Mouse (Mus musculus) brain, embryonic 14.5 days (tissue): ENCODE results near the gene Rps19bp1. TPM values are rescaled to one million over a fixed set of nuclear protein-coding genes. Genes with fewer than 3 reads are reported as not detected.

Experiments used
- DNase-seq: peaks from one replicate; pipeline ENCODE4 v3.0.0-alpha.2; 2011; ENCODE audit warnings: low read depth
- CTCF ChIP-seq: fragments of 200-500 bp; IDR thresholded peaks from 2 replicates; pipeline ENCODE4 v1.5.1; 2012; ENCODE audit warnings: inconsistent platforms, mild to moderate bottlenecking, moderate library complexity, borderline replicate concordance; ENCODE audit not compliant: insufficient read depth, insufficient read length; ENCODE audit errors: extremely low read depth
- POLR2A ChIP-seq: fragments of 200-500 bp; IDR thresholded peaks from 2 replicates; pipeline ENCODE4 v1.6.1; 2012; ENCODE audit warnings: mild to moderate bottlenecking, inconsistent platforms, borderline replicate concordance; ENCODE audit not compliant: poor library complexity, insufficient read depth, insufficient read length, severe bottlenecking; ENCODE audit errors: extremely low read depth
- polyA plus RNA-seq: library from polyadenylated mRNA; depleted of rRNA; stranded (reverse); fragments of >200 nt; gene quantifications from 2 replicates; pipeline ENCODE4 v1.2.3, GENCODE M21; 2012; rRNA removed

Gene Rps19bp1
- polyA plus RNA-seq, result 51.4 and 54.7 TPM in 2 replicates

DNA sequence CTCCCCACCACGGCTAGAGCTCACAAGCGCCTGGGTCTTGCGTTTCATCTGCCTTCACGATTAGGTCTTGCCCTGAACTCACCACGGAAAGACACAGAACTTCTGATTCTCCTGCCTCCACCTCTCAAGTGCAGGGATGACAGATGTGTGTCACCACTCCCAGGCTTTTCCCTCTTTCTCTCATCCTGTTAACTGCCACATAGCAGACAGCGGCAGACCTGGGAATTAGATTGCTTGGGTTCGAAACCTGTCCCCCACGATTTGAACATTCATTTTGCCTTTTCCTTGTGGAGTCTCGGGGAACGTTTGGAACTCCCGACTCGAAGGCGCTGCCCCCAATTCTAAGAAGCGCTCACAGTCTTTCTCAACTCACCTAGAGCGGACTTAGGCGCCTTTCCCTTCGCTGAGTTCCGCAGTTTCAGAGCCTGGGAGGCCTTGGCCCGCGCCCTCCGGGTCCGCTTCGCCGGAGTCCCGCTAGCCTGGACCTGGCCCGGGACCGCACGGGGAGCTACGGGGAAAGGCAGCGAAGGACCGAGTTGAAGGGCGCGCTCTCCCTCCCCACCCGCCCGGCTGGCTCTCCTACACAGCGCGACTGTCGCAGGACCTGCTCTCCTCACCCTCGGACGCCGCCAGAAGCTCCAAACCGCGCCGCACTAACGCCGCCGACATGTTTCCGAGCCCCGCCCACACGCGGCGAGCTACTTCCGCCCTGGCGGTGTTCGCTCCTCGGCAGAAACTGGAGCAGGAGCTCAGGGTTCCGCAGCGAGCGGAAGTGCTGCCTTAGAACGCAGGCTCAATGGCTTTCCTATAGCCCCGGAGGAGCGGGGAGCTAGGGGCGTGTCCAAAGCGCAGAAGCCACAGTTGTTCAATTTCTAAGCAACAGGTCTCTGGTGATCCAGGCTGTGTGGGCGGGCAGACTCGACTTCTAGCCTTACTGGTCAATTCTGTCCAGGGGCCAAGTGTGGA is at the start of gene Rps19bp1:
Gene Rps19bp1 (minus strand): TSS at position 706 of the 966 bp plus-strand sequence.
- TF ChIP-seq CTCF (no peak), POLR2A (peak; percentile 58; the same call in 1 of the 2 replicates)

DNA sequence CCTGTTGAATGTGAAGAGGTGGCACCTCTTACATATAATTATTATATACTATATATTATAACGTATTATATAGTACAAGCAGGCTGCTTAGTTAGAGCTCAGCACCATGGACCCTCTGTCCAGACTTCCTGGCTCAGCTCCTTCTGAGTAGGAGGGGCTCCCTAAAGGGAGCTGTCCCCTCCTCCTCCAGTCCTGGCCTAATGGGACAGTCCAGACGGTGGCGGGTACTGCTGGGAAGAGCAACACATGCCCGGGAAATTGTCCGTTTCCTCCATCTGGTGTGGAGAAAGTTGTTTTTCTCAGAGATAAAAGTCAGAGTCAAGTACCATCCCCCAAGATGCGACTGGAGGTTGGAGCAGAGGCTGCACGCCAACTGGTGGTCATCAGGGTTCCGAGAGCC is 42.0 kb upstream of the Rps19bp1 start:
- TF ChIP-seq POLR2A (no peak), CTCF (no peak)
- DNase-seq, result no peak

More for the DNA sequence above, at the start of gene Rps19bp1:
- DNase-seq, result peak; percentile 97

DNA sequence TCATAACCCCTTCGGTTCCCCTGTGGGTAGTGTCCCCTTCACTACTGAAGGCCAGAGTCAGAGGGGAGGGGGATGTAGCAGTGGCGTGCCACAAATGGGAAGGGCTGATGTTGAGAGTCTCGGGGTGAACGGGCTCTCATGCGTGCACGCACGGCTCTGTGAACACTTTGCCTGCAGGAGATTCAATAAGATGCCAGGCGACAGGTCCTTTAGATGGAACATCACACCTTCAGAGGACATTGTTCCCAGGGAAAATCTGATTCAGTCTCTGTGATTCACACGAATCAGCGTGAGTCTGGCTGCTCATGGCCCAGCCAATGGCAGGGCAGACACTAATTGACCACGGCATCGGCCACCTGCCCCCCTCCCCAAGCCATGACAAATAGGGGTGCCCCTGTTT is 40.1 kb upstream of the Rps19bp1 start:
- no peak for DNase-seq
- TF ChIP-seq POLR2A, result no peak
- no peak for TF ChIP-seq CTCF

DNA sequence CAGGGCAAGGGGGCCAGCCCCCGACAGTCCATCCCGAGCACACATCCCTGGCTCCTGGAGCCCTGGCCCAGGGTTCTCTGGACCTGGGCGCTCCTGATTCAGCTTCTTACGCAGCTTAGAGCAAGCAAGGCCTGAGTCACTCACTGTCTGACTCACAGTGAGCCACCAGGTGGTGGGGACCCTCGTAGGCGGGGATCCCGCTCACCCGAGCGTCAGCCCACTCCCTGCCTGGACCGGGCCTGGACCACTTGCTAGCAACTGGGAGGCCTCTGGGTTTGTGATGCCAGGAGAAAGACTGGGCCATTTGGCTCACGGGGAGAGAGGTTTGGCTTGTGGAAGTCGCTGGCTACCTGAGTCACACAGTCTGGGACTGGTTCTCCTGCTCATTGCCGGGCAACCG is 39.7 kb upstream of the Rps19bp1 start:
- TF ChIP-seq POLR2A (no peak), CTCF (no peak)
- no peak for DNase-seq

DNA sequence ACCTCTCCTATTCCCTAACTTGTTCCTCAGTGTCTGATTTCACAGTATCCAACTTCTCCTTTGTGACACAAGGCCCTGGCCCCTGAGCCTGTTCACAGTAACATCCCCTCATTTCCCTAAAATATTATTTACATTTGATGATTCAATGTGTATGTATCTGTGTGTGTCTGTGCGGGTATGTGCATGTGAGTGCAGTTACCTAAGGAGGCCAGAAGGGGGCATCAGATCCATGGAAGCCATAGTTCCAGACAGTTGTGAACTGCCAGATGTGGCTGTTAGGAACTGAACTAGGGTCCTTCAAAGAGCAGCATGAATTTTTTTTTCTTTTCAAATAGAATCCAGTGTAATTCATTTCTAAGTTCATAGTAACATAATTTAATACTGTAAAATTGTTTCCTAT is 33.0 kb upstream of the Rps19bp1 start:
- TF ChIP-seq CTCF (peak; percentile 28; the same call in 1 of the 2 replicates), POLR2A (no peak)
- no peak for DNase-seq

DNA sequence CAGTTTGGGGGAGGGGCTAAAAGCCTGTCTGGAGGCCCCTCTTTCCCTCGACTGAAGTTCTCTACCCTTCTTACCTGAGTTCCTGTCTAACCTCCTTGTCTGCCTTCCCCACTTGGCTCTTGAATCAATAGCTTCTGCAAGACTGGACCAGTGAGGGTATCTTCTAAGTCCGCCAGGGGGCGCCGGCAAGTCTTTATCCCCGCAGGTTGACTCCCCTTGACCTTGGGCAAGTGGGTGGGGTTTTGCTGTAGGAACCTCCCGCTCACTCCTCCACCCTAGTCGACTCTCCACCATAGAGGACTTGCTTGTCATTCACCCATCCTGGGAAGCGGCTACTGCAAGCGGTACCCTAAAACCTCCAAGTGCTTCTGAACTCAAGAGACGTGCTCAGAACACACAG is 25.3 kb upstream of the Rps19bp1 start:
- TF ChIP-seq POLR2A (no peak), CTCF (peak; percentile 62)
- DNase-seq, result peak; percentile 50

DNA sequence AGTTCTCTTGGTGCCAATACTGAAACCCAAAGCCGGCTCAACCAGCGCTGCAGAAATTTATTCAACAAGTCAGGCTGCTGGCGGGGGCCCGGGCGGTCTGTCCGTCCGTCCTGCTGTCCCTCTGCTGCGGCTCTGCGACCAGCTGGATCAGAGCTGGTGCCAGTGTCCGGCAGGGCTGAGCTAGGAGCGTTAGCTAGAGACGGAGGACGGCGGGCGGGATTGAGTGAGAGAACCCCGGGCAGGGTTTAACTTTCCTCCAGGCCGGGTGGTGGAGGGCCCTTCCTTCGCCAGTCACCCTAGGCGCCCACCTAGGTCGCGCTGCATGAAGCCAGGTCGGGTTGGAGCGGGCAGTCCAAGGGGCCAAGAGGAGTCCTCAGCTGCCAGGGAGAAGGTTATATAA is 23.9 kb upstream of the Rps19bp1 start:
- DNase-seq, result no peak

DNA sequence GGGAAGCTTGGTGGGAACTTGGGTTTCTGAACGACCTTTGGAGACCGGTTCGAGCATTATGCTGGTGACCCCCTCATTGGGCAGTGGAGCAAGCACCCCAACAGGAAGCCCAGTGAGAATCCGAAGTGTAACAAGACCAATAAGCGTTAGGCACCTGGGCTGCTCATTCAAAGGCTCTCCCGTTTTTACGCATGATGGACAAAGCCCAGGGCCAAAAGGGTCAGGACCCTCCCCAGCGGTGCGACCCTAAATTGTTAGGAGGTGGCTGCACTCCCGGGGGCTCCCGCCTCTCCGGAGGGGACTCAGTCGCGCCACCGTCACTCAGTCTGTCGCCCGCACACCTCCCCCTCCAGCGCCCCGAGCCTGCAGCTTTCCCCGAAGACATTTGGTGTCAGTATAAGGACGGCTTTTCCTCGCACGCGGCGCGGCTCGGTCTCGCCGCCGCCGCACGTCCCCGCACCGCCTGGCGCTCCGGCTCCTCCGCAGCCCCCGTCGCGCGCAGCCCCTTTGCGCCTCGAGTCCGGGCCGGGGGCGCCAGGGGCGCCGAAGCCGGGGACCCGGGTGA is 22.8 kb upstream of the Rps19bp1 start, which contains the start of gene Cacna1i:
Gene Cacna1i (plus strand): TSS at position 388 of the 565 bp plus-strand sequence.
- TF ChIP-seq POLR2A (0 out of 2 replicates have a peak, but pooled peaks have one; percentile 15), CTCF (peak; percentile 31; the same call in 1 of the 2 replicates)
- peak; percentile 83 for DNase-seq

More for the DNA sequence above, 23.9 kb upstream of the Rps19bp1 start:
- no peak for TF ChIP-seq CTCF
- TF ChIP-seq POLR2A, result no peak

DNA sequence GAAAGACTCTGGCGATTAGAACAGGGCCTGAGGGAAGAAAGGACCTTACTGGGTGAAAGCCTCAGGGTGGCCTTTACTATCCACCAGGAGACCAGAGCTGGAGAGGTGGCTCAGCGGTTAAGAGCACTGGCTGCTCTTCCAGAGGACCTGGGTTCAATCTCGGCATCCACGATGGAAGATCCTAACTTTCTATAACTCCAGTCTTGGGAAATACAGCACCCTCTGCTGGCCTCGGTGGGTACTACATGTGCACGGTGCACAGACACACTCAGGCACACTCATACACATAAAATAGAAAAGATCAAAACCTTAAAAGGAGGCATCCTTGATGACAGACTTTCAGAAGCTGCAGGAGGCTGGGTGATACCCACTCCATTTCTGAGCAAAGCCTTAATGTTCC is 16.5 kb upstream of the Rps19bp1 start:
- TF ChIP-seq POLR2A (no peak), CTCF (peak; percentile 74; the same call in 1 of the 2 replicates)
- DNase-seq, result peak; percentile 49

DNA sequence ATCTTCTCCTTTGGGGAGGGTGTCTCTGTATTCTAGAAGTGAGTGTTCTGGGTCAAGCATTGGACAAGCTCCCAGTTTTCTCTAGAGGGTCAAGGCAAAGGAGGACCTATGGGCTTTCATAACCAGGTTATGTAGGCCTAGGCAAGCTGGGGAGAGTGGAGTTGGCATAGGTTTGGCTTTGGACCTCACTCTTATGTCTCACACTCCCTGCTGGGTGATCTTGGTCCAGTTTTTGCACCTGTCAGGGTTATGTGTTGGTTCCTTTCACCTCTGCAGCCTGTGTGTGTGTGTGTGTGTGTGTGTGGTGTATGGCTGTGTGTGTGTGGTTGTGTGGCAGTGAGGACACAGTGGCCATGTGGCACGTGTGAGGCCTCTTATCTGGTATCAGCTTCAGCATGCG is 14.9 kb upstream of the Rps19bp1 start:
- no peak for TF ChIP-seq CTCF
- DNase-seq, result no peak

DNA sequence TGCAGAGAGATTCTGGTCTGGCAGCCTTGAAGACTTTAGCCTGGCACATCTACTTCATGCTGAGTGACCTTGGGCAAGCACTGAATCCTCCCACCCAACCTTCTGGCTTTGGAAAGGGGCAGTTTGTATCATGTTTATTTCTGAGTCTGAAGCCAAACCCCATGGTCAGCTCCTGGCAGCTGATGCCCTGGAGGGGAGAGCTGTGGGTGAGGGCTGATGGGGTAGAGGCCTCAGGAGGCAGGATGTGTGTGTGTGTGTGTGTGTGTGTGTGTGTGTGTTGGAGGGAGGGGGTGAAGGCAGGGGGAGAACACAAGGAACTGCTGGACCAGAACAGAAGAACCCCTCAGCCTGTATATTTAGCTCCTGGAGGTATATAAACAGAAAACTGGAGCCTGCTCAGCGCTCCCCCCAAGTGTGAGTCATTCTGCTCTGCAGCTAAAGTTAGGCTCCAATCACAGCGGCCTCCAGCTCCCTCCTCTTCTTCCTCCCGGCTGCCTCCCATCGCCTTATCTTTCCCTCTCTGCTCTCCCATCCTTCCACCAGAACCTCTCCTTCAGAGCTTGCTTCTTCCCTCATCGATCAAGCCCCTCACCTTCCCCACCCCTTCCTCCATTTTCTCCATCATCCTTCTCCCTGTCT is 14.1 kb upstream of the Rps19bp1 start:
- DNase-seq, result no peak
- TF ChIP-seq CTCF (no peak), POLR2A (no peak)
